Mouse (Mus musculus): ENCODE results near the gene Mpv17l2. TPM values are rescaled to one million over a fixed set of nuclear protein-coding genes. Genes with fewer than 3 reads are reported as not detected.

The Mpv17l2 gene
- polyA plus RNA-seq, 1 experiment from 2014 or later: 25.8 TPM

GRCm38 (mm10) chr8:70773833-70774232, 13.1 kb upstream of the Mpv17l2 start:
- DNase-seq (ENCODE audit: low spot score): no peak
- no peaks in the 10 kb centered on the region; the same call in 1 of the 2 replicates for H3K4me1 ChIP-seq (ENCODE audit: control insufficient read depth, insufficient read depth, low read length)
- no peak overlapping the region for H3K4me2 ChIP-seq (ENCODE audit: low read depth, low read length)
- no peak for ATAC-seq (replicated peaks; ENCODE audit: insufficient number of reproducible peaks, low FRiP score, low TSS enrichment, low read depth)
- no peak overlapping the region for H3K27ac ChIP-seq (replicated peaks; ENCODE audit: low read depth, low read length)
- no peak overlapping the region; the same call in 1 of the 2 replicates for H3K9ac ChIP-seq (replicated peaks; ENCODE audit: low read length)
- H3K9me3 ChIP-seq (replicated peaks; ENCODE audit: control insufficient read depth, low read length): no peaks in the 10 kb centered on the region
- H3K36me3 ChIP-seq (replicated peaks; ENCODE audit: control insufficient read depth, insufficient read depth, low read depth, low read length): peaks cover 5% of the 10 kb centered on the region
- 0 out of 2 replicates have a peak overlapping the region, but pooled peaks have one; percentile 4 for H3K4me3 ChIP-seq (ENCODE audit: low read depth, low read length)
- WGBS: 82% methylated on average over 9 of the region's 9 CpGs
- no peaks in the 10 kb centered on the region for H3K27me3 ChIP-seq (ENCODE audit: control insufficient read depth, insufficient read depth, low read length)

- Histone ChIP-seq H3K4me1 (ENCODE audit: control insufficient read depth, insufficient read depth, low read length) (no peaks in the 10 kb centered on the region; the same call in 1 of the 2 replicates), H3K9me3 (replicated peaks; ENCODE audit: control insufficient read depth, low read length) (no peaks in the 10 kb centered on the region), H3K27ac (replicated peaks; ENCODE audit: low read depth, low read length) (no peak overlapping the region), H3K4me3 (ENCODE audit: low read depth, low read length) (no peak overlapping the region), H3K36me3 (replicated peaks; ENCODE audit: control insufficient read depth, insufficient read depth, low read depth, low read length) (peaks cover 8% of the 10 kb centered on the region), H3K27me3 (ENCODE audit: control insufficient read depth, insufficient read depth, low read length) (no peaks in the 10 kb centered on the region), H3K9ac (replicated peaks; ENCODE audit: low read length) (no peak overlapping the region), H3K4me2 (ENCODE audit: low read depth, low read length) (no peak overlapping the region)
- no peak for ATAC-seq (replicated peaks; ENCODE audit: insufficient number of reproducible peaks, low FRiP score, low TSS enrichment, low read depth)
- 92% methylated on average over 5 of the region's 5 CpGs for WGBS
- DNase-seq (ENCODE audit: low spot score): no peak
These were observed 12.7 kb upstream of the Mpv17l2 start for GRCm38 (mm10) chr8:70773410-70773809.

- Histone ChIP-seq H3K36me3 (replicated peaks; ENCODE audit: control insufficient read depth, insufficient read depth, low read depth, low read length) (peaks cover 10% of the 10 kb centered on the region), H3K4me2 (ENCODE audit: low read depth, low read length) (no peak overlapping the region), H3K4me3 (ENCODE audit: low read depth, low read length) (no peak overlapping the region), H3K9ac (replicated peaks; ENCODE audit: low read length) (no peak overlapping the region), H3K27me3 (ENCODE audit: control insufficient read depth, insufficient read depth, low read length) (no peaks in the 10 kb centered on the region), H3K4me1 (ENCODE audit: control insufficient read depth, insufficient read depth, low read length) (no peaks in the 10 kb centered on the region; the same call in 1 of the 2 replicates), H3K9me3 (replicated peaks; ENCODE audit: control insufficient read depth, low read length) (no peaks in the 10 kb centered on the region), H3K27ac (replicated peaks; ENCODE audit: low read depth, low read length) (no peak overlapping the region)
- 88% methylated on average over 9 of the region's 9 CpGs for WGBS
- DNase-seq (ENCODE audit: low spot score) (no peak), ATAC-seq (replicated peaks; ENCODE audit: insufficient number of reproducible peaks, low FRiP score, low TSS enrichment, low read depth) (no peak)
These were observed 12.1 kb upstream of the Mpv17l2 start for GRCm38 (mm10) chr8:70772890-70773289.

- no peak for ATAC-seq (replicated peaks; ENCODE audit: insufficient number of reproducible peaks, low FRiP score, low TSS enrichment, low read depth)
- Histone ChIP-seq H3K27ac (replicated peaks; ENCODE audit: low read depth, low read length) (no peak overlapping the region), H3K4me1 (ENCODE audit: control insufficient read depth, insufficient read depth, low read length) (no peaks in the 10 kb centered on the region; the same call in 1 of the 2 replicates), H3K27me3 (ENCODE audit: control insufficient read depth, insufficient read depth, low read length) (no peaks in the 10 kb centered on the region), H3K36me3 (replicated peaks; ENCODE audit: control insufficient read depth, insufficient read depth, low read depth, low read length) (peaks cover 10% of the 10 kb centered on the region), H3K4me2 (ENCODE audit: low read depth, low read length) (no peak overlapping the region), H3K4me3 (ENCODE audit: low read depth, low read length) (no peak overlapping the region), H3K9ac (replicated peaks; ENCODE audit: low read length) (no peak overlapping the region), H3K9me3 (replicated peaks; ENCODE audit: control insufficient read depth, low read length) (no peaks in the 10 kb centered on the region)
- no peak for DNase-seq (ENCODE audit: low spot score)
- 96% methylated on average over 13 of the region's 13 CpGs for WGBS
These were observed 11.3 kb upstream of the Mpv17l2 start for GRCm38 (mm10) chr8:70772075-70772474.

GRCm38 (mm10) chr8:70771217-70771616, 10.5 kb upstream of the Mpv17l2 start:
- Histone ChIP-seq H3K36me3 (replicated peaks; ENCODE audit: control insufficient read depth, insufficient read depth, low read depth, low read length) (peaks cover 10% of the 10 kb centered on the region), H3K27me3 (ENCODE audit: control insufficient read depth, insufficient read depth, low read length) (no peaks in the 10 kb centered on the region), H3K4me2 (ENCODE audit: low read depth, low read length) (no peak overlapping the region), H3K9ac (replicated peaks; ENCODE audit: low read length) (no peak overlapping the region), H3K9me3 (replicated peaks; ENCODE audit: control insufficient read depth, low read length) (no peaks in the 10 kb centered on the region), H3K27ac (replicated peaks; ENCODE audit: low read depth, low read length) (no peak overlapping the region), H3K4me1 (ENCODE audit: control insufficient read depth, insufficient read depth, low read length) (peaks cover 3% of the 10 kb centered on the region), H3K4me3 (ENCODE audit: low read depth, low read length) (no peak overlapping the region)
- ATAC-seq (replicated peaks; ENCODE audit: insufficient number of reproducible peaks, low FRiP score, low TSS enrichment, low read depth): no peak
- WGBS: 85% methylated on average over 7 of the region's 7 CpGs
- no peak for DNase-seq (ENCODE audit: low spot score)

GRCm38 (mm10) chr8:70770748-70771147, 10.0 kb upstream of the Mpv17l2 start:
- DNase-seq (ENCODE audit: low spot score): no peak
- H3K36me3 ChIP-seq (replicated peaks; ENCODE audit: control insufficient read depth, insufficient read depth, low read depth, low read length): peaks cover 10% of the 10 kb centered on the region

GRCm38 (mm10) chr8:70769858-70770257, 9.1 kb upstream of the Mpv17l2 start:
- Histone ChIP-seq H3K4me3 (ENCODE audit: low read depth, low read length) (no peak overlapping the region), H3K9ac (replicated peaks; ENCODE audit: low read length) (no peak overlapping the region), H3K4me2 (ENCODE audit: low read depth, low read length) (no peak overlapping the region), H3K4me1 (ENCODE audit: control insufficient read depth, insufficient read depth, low read length) (peaks cover 3% of the 10 kb centered on the region), H3K27ac (replicated peaks; ENCODE audit: low read depth, low read length) (no peak overlapping the region), H3K27me3 (ENCODE audit: control insufficient read depth, insufficient read depth, low read length) (no peaks in the 10 kb centered on the region), H3K36me3 (replicated peaks; ENCODE audit: control insufficient read depth, insufficient read depth, low read depth, low read length) (peaks cover 10% of the 10 kb centered on the region), H3K9me3 (replicated peaks; ENCODE audit: control insufficient read depth, low read length) (no peaks in the 10 kb centered on the region)
- WGBS: 67% methylated on average over 12 of the region's 12 CpGs
- DNase-seq (ENCODE audit: low spot score): no peak
- ATAC-seq (replicated peaks; ENCODE audit: insufficient number of reproducible peaks, low FRiP score, low TSS enrichment, low read depth): no peak

More at GRCm38 (mm10) chr8:70770748-70771147, 10.0 kb upstream of the Mpv17l2 start:
- H3K27me3 ChIP-seq (ENCODE audit: control insufficient read depth, insufficient read depth, low read length): no peaks in the 10 kb centered on the region
- no peak overlapping the region for H3K27ac ChIP-seq (replicated peaks; ENCODE audit: low read depth, low read length)
- H3K4me2 ChIP-seq (ENCODE audit: low read depth, low read length): no peak overlapping the region
- 94% methylated on average over 13 of the region's 13 CpGs for WGBS
- H3K4me3 ChIP-seq (ENCODE audit: low read depth, low read length): no peak overlapping the region
- ATAC-seq (replicated peaks; ENCODE audit: insufficient number of reproducible peaks, low FRiP score, low TSS enrichment, low read depth): no peak
- peaks cover 3% of the 10 kb centered on the region for H3K4me1 ChIP-seq (ENCODE audit: control insufficient read depth, insufficient read depth, low read length)
- H3K9me3 ChIP-seq (replicated peaks; ENCODE audit: control insufficient read depth, low read length): no peaks in the 10 kb centered on the region
- no peak overlapping the region for H3K9ac ChIP-seq (replicated peaks; ENCODE audit: low read length)

GRCm38 (mm10) chr8:70769359-70769758, 8.6 kb upstream of the Mpv17l2 start:
- Histone ChIP-seq H3K27me3 (ENCODE audit: control insufficient read depth, insufficient read depth, low read length) (no peaks in the 10 kb centered on the region), H3K27ac (replicated peaks; ENCODE audit: low read depth, low read length) (no peak overlapping the region), H3K4me3 (ENCODE audit: low read depth, low read length) (no peak overlapping the region), H3K4me2 (ENCODE audit: low read depth, low read length) (no peak overlapping the region), H3K9me3 (replicated peaks; ENCODE audit: control insufficient read depth, low read length) (no peaks in the 10 kb centered on the region), H3K4me1 (ENCODE audit: control insufficient read depth, insufficient read depth, low read length) (peaks cover 3% of the 10 kb centered on the region), H3K9ac (replicated peaks; ENCODE audit: low read length) (no peak overlapping the region), H3K36me3 (replicated peaks; ENCODE audit: control insufficient read depth, insufficient read depth, low read depth, low read length) (peaks cover 10% of the 10 kb centered on the region)
- peak; percentile 98 for DNase-seq (ENCODE audit: low spot score)
- no peak; the same call in 1 of the 2 replicates for ATAC-seq (replicated peaks; ENCODE audit: insufficient number of reproducible peaks, low FRiP score, low TSS enrichment, low read depth)
- 7% methylated on average over 26 of the region's 26 CpGs for WGBS

All from embryonic facial prominence, embryonic 11.5 days (tissue).